13 mouse cellular contexts compared by ENCODE assay signal in the genomic region with DNA sequence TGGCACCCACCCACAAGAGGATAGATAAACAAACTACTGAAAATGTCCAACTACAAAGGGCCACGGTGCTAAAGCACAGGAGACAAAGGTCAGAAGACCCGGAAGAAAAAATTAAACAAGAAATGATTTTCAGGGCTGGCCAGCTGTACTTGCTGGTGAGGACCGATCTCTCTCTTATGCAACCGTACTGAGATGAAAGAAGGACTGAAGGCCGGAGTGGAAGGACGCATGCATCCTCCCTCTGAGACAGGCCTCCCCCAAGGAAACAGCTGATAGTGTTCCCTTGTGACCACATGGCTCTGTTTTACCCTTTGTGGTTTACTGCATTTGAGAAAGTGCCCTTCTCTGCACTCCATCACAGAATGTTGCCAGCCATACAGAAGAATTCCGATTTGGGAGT. TPM values are rescaled to one million over a fixed set of nuclear protein-coding genes. Genes with fewer than 3 reads are reported as not detected.
DNase-seq lines count a peak whose midpoint lies in the region; ATAC-seq and TF ChIP-seq lines count a peak whose summit lies in the region.
"Had no signal": no experiment of that assay in that cellular context is flagged by ENCODE, and none has a peak within 500 bp of the region (broad histone marks: within the 10 kb centered on the region; RNA-seq: fewer than 3 reads in every experiment).

No protein-coding gene starts in this region.

- H3K9ac ChIP-seq in intestine, embryonic 15.5 days = no peak overlapping the region
- H3K9ac ChIP-seq: embryonic facial prominence, embryonic 15.5 days; heart, embryonic 15.5 days; liver, embryonic 14.5 days had no signal

- H3K4me1 ChIP-seq in cerebellum, adult 2 months (ENCODE audit: control insufficient read depth, insufficient read depth, low read length) = peaks cover 80% of the 10 kb centered on the region
- H3K4me1 ChIP-seq in intestine, embryonic 15.5 days (replicated peaks) = peaks cover 48% of the 10 kb centered on the region

- no peak for TF ChIP-seq CTCF in cerebellum, adult 2 months (IDR thresholded peaks at IDR 0.05; ENCODE audit: borderline replicate concordance, insufficient read depth, low read depth, low read length)

- no peaks in the 10 kb centered on the region for H3K27me3 ChIP-seq in cerebellum, adult 2 months (ENCODE audit: control insufficient read depth, insufficient read depth, low read length)
- H3K27me3 ChIP-seq in intestine, embryonic 15.5 days (replicated peaks) = no peaks in the 10 kb centered on the region
- H3K27me3 ChIP-seq: embryonic facial prominence, embryonic 15.5 days; heart, embryonic 15.5 days had no signal

- no peaks in the 10 kb centered on the region for H3K9me3 ChIP-seq in intestine, embryonic 15.5 days
- H3K9me3 ChIP-seq: embryonic facial prominence, embryonic 15.5 days; heart, embryonic 15.5 days had no signal

- H3K4me2 ChIP-seq in intestine, embryonic 15.5 days (replicated peaks) = no peak overlapping the region
- H3K4me2 ChIP-seq: embryonic facial prominence, embryonic 15.5 days; heart, embryonic 15.5 days had no signal

- H3K4me3 ChIP-seq in cerebellum, adult 2 months (replicated peaks; ENCODE audit: insufficient read depth, low read depth, low read length) = no peak overlapping the region
- no peak overlapping the region for H3K4me3 ChIP-seq in intestine, embryonic 15.5 days (replicated peaks)
- H3K4me3 ChIP-seq: embryonic facial prominence, embryonic 15.5 days; heart, embryonic 15.5 days had no signal

- peak overlapping the region; percentile 98 for H3K27ac ChIP-seq in cerebellum, adult 2 months (ENCODE audit: insufficient read depth, low read length)
- no peak overlapping the region for H3K27ac ChIP-seq in intestine, embryonic 15.5 days
- H3K27ac ChIP-seq: heart, embryonic 15.5 days; liver, embryonic 14.5 days had no signal

- peak; percentile 41; the same call in 1 of the 2 replicates for ATAC-seq in intestine, embryonic 15.5 days
- no peak for ATAC-seq in frontal cortex, adult (ENCODE audit: low TSS enrichment)

- WGBS in cerebellum, adult 2 months = 52% methylated on average over 7 of the region's 7 CpGs
- WGBS in intestine, embryonic 15.5 days = 58% methylated on average over 7 of the region's 7 CpGs

- no peaks in the 10 kb centered on the region for H3K36me3 ChIP-seq in intestine, embryonic 15.5 days
- H3K36me3 ChIP-seq: embryonic facial prominence, embryonic 15.5 days; heart, embryonic 15.5 days had no signal

- DNase-seq in cerebellum, adult 2 months = peak in 1 of 2 experiments; percentile 41
- no peak for DNase-seq in cerebellum, adult 11 months
- peak; percentile 47 for DNase-seq in kidney, adult 9 months
- DNase-seq in kidney, postnatal 25 days = no peak
- DNase-seq in 416B (ENCODE audit: low read depth) = peak; percentile 83
- no peak for DNase-seq in frontal cortex, adult 2 months (ENCODE audit: extremely low spot score in 1 of 2, low spot score in 1 of 2)
- DNase-seq: kidney, postnatal 4 days; thymus, postnatal 25 days had no signal

- TF ChIP-seq POLR2A in cerebellum, adult 2 months (IDR thresholded peaks at IDR 0.05; ENCODE audit: borderline replicate concordance, insufficient read depth, low read length) = no peak

RNA-seq across cellular contexts. Expression of gene Akt2, which starts 11.5 kb away (rescaled TPM):
- 106 and 119 TPM in 2 replicates for polyA plus RNA-seq in cerebellum, adult 2 months (2012; rRNA removed)
- 68.4 and 71.1 TPM in 2 replicates for polyA plus RNA-seq in intestine, embryonic 15.5 days (2015; fragmentation: Nextera tagmentation; extraction: Ambion mirVana)
- polyA plus RNA-seq in frontal cortex, adult 2 months (2012; rRNA removed) = 114 and 122 TPM in 2 replicates

RNA-seq across cellular contexts. Expression of gene 2310022A10Rik, which starts 49.8 kb away (rescaled TPM):
- 45.7 and 46.2 TPM in 2 replicates for polyA plus RNA-seq in cerebellum, adult 2 months (2012; rRNA removed)
- polyA plus RNA-seq in intestine, embryonic 15.5 days (2015; fragmentation: Nextera tagmentation; extraction: Ambion mirVana) = 21.7 and 24.1 TPM in 2 replicates
- polyA plus RNA-seq in frontal cortex, adult 2 months (2012; rRNA removed) = 32.0 and 32.3 TPM in 2 replicates

RNA-seq across cellular contexts. Expression of gene Pld3, which starts 49.8 kb away (rescaled TPM):
- polyA plus RNA-seq in cerebellum, adult 2 months (2012; rRNA removed) = 220 and 242 TPM in 2 replicates
- polyA plus RNA-seq in intestine, embryonic 15.5 days (2015; fragmentation: Nextera tagmentation; extraction: Ambion mirVana) = 64.5 and 65.0 TPM in 2 replicates
- polyA plus RNA-seq in frontal cortex, adult 2 months (2012; rRNA removed) = 933 and 972 TPM in 2 replicates

RNA-seq across cellular contexts. Expression of gene Ttc9b, which starts 50.9 kb away (rescaled TPM):
- 62.2 and 67.5 TPM in 2 replicates for polyA plus RNA-seq in cerebellum, adult 2 months (2012; rRNA removed)
- polyA plus RNA-seq in intestine, embryonic 15.5 days (2015; fragmentation: Nextera tagmentation; extraction: Ambion mirVana) = 2.3 and 2.5 TPM in 2 replicates
- 139 and 148 TPM in 2 replicates for polyA plus RNA-seq in frontal cortex, adult 2 months (2012; rRNA removed)
- polyA plus RNA-seq: heart, embryonic 15.5 days; liver, embryonic 14.5 days had no signal

Comparison
In these comparisons a context has a peak if more than half of its experiments do, and no peak if none do; other contexts are left out.
1. DNase-seq: peak in kidney, adult 9 months (single experiment) and 416B (single experiment); none in cerebellum, adult 11 months (single experiment), kidney, postnatal 25 days (0 of 2) and frontal cortex, adult 2 months (0 of 2).